Mouse (Mus musculus): ENCODE measurements around the gene Arl4c. TPM values are rescaled to one million over a fixed set of nuclear protein-coding genes. Genes with fewer than 3 reads are reported as not detected.
A peak's percentile ranks its signal among the peaks of the same experiment; 100 is the strongest.

The Arl4c gene
- total RNA-seq (2021): 10 to 100 TPM; 52.3 to 52.5 TPM
- long read RNA-seq, transcript Arl4c-202 (1 exons, 3,997 nt): major isoform, 44 of 46 reads
- long read RNA-seq, partial matches to known transcripts: 0 of 46 reads
- long read RNA-seq, other reads (novel, unspliced or antisense): 2 of 46 reads

- DNase-seq (ENCODE audit: low spot score in 2 of 2): peak; percentile 78 to 84
These were observed at the start of gene Arl4c for GRCm38 (mm10) chr1:88701870-88702661. Gene Arl4c, minus strand, starts transcription at chr1:88702221.

- no peak for DNase-seq (ENCODE audit: low spot score in 2 of 2)
These were observed 49.3 kb upstream of the Arl4c start for GRCm38 (mm10) chr1:88751332-88751731.

GRCm38 (mm10) chr1:88750576-88750975 is 48.6 kb upstream of the Arl4c start:
- DNase-seq (ENCODE audit: low spot score in 2 of 2): no peak

GRCm38 (mm10) chr1:88750126-88750525 is 48.1 kb upstream of the Arl4c start:
- peak; percentile 31 to 52 for DNase-seq (ENCODE audit: low spot score in 2 of 2)

- DNase-seq (ENCODE audit: low spot score in 2 of 2): no peak
These were observed 47.1 kb upstream of the Arl4c start for GRCm38 (mm10) chr1:88749106-88749505.

- DNase-seq (ENCODE audit: low spot score in 2 of 2): peak; percentile 85 to 87
These were observed 43.2 kb upstream of the Arl4c start for GRCm38 (mm10) chr1:88745256-88745655.

GRCm38 (mm10) chr1:88744261-88744660 is 42.2 kb upstream of the Arl4c start:
- no peak for DNase-seq (ENCODE audit: low spot score in 2 of 2)

GRCm38 (mm10) chr1:88742372-88742771 is 40.4 kb upstream of the Arl4c start:
- DNase-seq (ENCODE audit: low spot score in 2 of 2): peak; percentile 57 to 71

- no peak for DNase-seq (ENCODE audit: low spot score in 2 of 2)
These were observed 37.5 kb upstream of the Arl4c start for GRCm38 (mm10) chr1:88739546-88739945.

- DNase-seq (ENCODE audit: low spot score in 2 of 2): no peak
These were observed 36.9 kb upstream of the Arl4c start for GRCm38 (mm10) chr1:88738931-88739330.

- no peak for DNase-seq (ENCODE audit: low spot score in 2 of 2)
These were observed 27.5 kb upstream of the Arl4c start for GRCm38 (mm10) chr1:88729496-88729895.

- no peak for DNase-seq (ENCODE audit: low spot score in 2 of 2)
These were observed 25.3 kb upstream of the Arl4c start for GRCm38 (mm10) chr1:88727369-88727768.

- DNase-seq (ENCODE audit: low spot score in 2 of 2): no peak
These were observed 23.7 kb upstream of the Arl4c start for GRCm38 (mm10) chr1:88725716-88726115.

GRCm38 (mm10) chr1:88720626-88721229 is 18.7 kb upstream of the Arl4c start:
- DNase-seq (ENCODE audit: low spot score in 2 of 2): no peak

- DNase-seq (ENCODE audit: low spot score in 2 of 2): peak in 1 of 2 experiments; percentile 16
These were observed 16.5 kb upstream of the Arl4c start for GRCm38 (mm10) chr1:88718563-88718962.

GRCm38 (mm10) chr1:88717736-88718135 is 15.7 kb upstream of the Arl4c start:
- no peak for DNase-seq (ENCODE audit: low spot score in 2 of 2)

- DNase-seq (ENCODE audit: low spot score in 2 of 2): no peak
These were observed 10.0 kb upstream of the Arl4c start for GRCm38 (mm10) chr1:88712011-88712410.

- no peak for DNase-seq (ENCODE audit: low spot score in 2 of 2)
These were observed 6.8 kb upstream of the Arl4c start for GRCm38 (mm10) chr1:88708646-88709305.

- DNase-seq (ENCODE audit: low spot score in 2 of 2): no peak
These were observed 6.2 kb upstream of the Arl4c start for GRCm38 (mm10) chr1:88708191-88708590.

GRCm38 (mm10) chr1:88707536-88707935 is 5.5 kb upstream of the Arl4c start:
- peak in 1 of 2 experiments; percentile 28 for DNase-seq (ENCODE audit: low spot score in 2 of 2)

GRCm38 (mm10) chr1:88705799-88706198 is 3.8 kb upstream of the Arl4c start:
- DNase-seq (ENCODE audit: low spot score in 2 of 2): peak; percentile 96 to 97

- DNase-seq (ENCODE audit: low spot score in 2 of 2): peak in 1 of 2 experiments; percentile 45
These were observed 3.0 kb upstream of the Arl4c start for GRCm38 (mm10) chr1:88705050-88705449.

Measured in layer of hippocampus, postnatal 10 days (tissue).